Mouse (Mus musculus) limb, embryonic 11.5 days (tissue): ENCODE results near the gene Kcp. TPM values are rescaled to one million over a fixed set of nuclear protein-coding genes. Genes with fewer than 3 reads are reported as not detected.

ENCODE experiments used
- ATAC-seq: fragments of 200-750 bp; cut with Nextera tagmentation; 2 replicates; pipeline ENCODE4 v1.8.0; 2017; ENCODE audit warnings: low read depth; ENCODE audit not compliant: insufficient number of reproducible peaks, low FRiP score, low TSS enrichment
- DNase-seq: peaks from one replicate; pipeline ENCODE4 v3.0.0-alpha.2; 2015; ENCODE audit warnings: low spot score
- H3K27ac ChIP-seq: fragments of 300-500 bp; sonication (generic); replicated peaks from 2 replicates; pipeline ENCODE4 v1.5.1; 2014; ENCODE audit warnings: low read depth, mild to moderate bottlenecking, low read length
- H3K27me3 ChIP-seq: fragments of 300-500 bp; sonication (generic); 2 replicates; pipeline ENCODE4 v1.6.1; 2014; ENCODE audit warnings: mild to moderate bottlenecking, low read length, mixed read lengths; ENCODE audit not compliant: control insufficient read depth, insufficient read depth
- H3K36me3 ChIP-seq: fragments of 300-500 bp; sonication (generic); 2 replicates; pipeline ENCODE4 v1.6.1; 2014; ENCODE audit warnings: mild to moderate bottlenecking, low read length, moderate library complexity, mixed read lengths; ENCODE audit not compliant: control insufficient read depth, insufficient read depth
- H3K4me1 ChIP-seq: fragments of 300-500 bp; sonication (generic); 2 replicates; pipeline ENCODE4 v1.6.1; 2014; ENCODE audit warnings: low read length, mixed read lengths; ENCODE audit not compliant: control insufficient read depth, insufficient read depth
- H3K4me2 ChIP-seq: fragments of 300-500 bp; sonication (generic); 2 replicates; pipeline ENCODE4 v1.6.1; 2014; ENCODE audit warnings: low read depth, mild to moderate bottlenecking, moderate library complexity; ENCODE audit not compliant: severe bottlenecking
- H3K4me3 ChIP-seq: fragments of 300-500 bp; sonication (generic); 2 replicates; pipeline ENCODE4 v1.5.1; 2014; ENCODE audit warnings: low read depth, low read length
- H3K9ac ChIP-seq: fragments of 300-500 bp; sonication (generic); 2 replicates; pipeline ENCODE4 v1.6.1; 2014; ENCODE audit warnings: mild to moderate bottlenecking, low read length
- H3K9me3 ChIP-seq: fragments of 300-500 bp; sonication (generic); 2 replicates; pipeline ENCODE4 v1.6.1; 2016; ENCODE audit warnings: low read length; ENCODE audit not compliant: control insufficient read depth
- WGBS: fragments of 180-500 bp; shearing (Covaris S2); extraction: QIAGEN DNeasy Blood & Tissue Kit; methylation state at CpG from one replicate; pipeline ENCODE4 v1.1.7; 2014; 5-methylcytosine and 5-hydroxymethylcytosine counted together
- polyA plus RNA-seq: library from polyadenylated mRNA; unstranded; fragments of >200 nt; fragmentation: Nextera tagmentation; extraction: Ambion mirVana; gene quantifications from 2 replicates; pipeline ENCODE4 v1.2.1, GENCODE M21; 2014

The Kcp gene
- polyA plus RNA-seq, 1 experiment from 2014 or later: 25.7 TPM

DNA sequence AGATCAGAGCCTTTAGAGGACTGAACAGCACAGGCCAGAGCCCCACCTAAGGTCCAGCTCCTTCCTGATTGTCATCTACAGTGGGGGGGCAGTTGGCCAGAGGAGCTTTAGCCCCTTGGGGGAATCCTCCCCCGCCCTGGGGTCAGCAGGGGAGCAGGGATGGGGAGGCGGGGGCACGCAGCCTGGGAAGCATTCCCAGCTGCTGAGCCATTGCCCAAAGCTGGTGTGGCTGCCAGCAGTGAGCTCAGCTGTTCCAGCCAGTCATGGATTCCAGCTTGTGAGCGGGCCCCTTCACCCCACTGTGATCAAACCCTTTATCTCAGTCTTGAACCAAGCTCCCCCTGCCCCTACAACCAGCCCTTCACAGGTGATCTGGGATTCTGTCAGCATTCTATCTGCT, 68.5 kb downstream of the Kcp start:
- no peak for DNase-seq
- Histone ChIP-seq H3K4me1 (peaks cover 26% of the 10 kb centered on the region), H3K36me3 (no peaks in the 10 kb centered on the region), H3K27me3 (no peaks in the 10 kb centered on the region), H3K4me3 (no peak overlapping the region), H3K4me2 (no peak overlapping the region), H3K27ac (no peak overlapping the region), H3K9ac (no peak overlapping the region), H3K9me3 (no peaks in the 10 kb centered on the region)
- 74% methylated on average over 4 of the region's 4 CpGs for WGBS
- no peak for ATAC-seq

DNA sequence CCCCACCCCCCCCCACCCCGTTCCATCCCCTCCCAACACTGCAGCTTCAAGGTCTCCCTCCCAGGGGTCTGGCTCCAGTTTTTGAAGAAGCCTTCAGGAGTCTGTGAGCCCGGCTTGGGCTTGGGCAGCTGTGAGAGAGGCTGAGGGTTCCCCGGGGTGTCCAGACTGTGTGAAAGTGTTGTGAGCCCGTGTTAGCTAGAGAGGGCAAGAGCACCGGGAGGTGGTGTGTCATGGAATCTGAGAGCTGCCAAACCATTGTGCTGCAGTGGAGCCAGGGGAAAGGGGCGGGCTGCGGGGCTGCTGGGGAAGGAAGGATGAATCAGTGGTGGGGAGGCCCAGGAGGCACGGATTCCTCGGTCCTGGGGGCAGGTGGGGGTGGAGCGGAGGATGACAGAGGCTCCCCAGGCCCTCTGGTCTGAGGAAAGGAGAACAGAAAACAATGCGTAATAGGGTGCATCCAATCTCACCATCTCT, 71.3 kb downstream of the Kcp start:
- 0 out of 2 replicates have a peak overlapping the region, but pooled peaks have one; percentile 5 for H3K4me3 ChIP-seq
- H3K27me3 ChIP-seq: peaks cover 9% of the 10 kb centered on the region
- 10% methylated on average over 11 of the region's 11 CpGs for WGBS

GRCm38 (mm10) chr6:29435940-29436451, 71.8 kb downstream of the Kcp start:
- 10% methylated on average over 6 of the region's 6 CpGs for WGBS
- H3K27me3 ChIP-seq: peaks cover 9% of the 10 kb centered on the region
- H3K9me3 ChIP-seq: no peaks in the 10 kb centered on the region
- ATAC-seq (peak; percentile 70), DNase-seq (peak; percentile 54)
- no peaks in the 10 kb centered on the region for H3K36me3 ChIP-seq
- peaks cover 34% of the 10 kb centered on the region for H3K4me1 ChIP-seq
- H3K4me3 ChIP-seq: no peak overlapping the region
- peak overlapping the region; percentile 36; the same call in 1 of the 2 replicates for H3K27ac ChIP-seq
- peak overlapping the region; percentile 40 for H3K4me2 ChIP-seq
- peak overlapping the region; percentile 34; the same call in 1 of the 2 replicates for H3K9ac ChIP-seq

More for the DNA sequence above, 71.3 kb downstream of the Kcp start:
- ATAC-seq (no peak; the same call in 1 of the 2 replicates), DNase-seq (peak; percentile 39)
- Histone ChIP-seq H3K27ac (peak overlapping the region; percentile 36; the same call in 1 of the 2 replicates), H3K9me3 (no peaks in the 10 kb centered on the region), H3K4me2 (peak overlapping the region; percentile 40; the same call in 1 of the 2 replicates), H3K9ac (peak overlapping the region; percentile 22; the same call in 1 of the 2 replicates), H3K36me3 (no peaks in the 10 kb centered on the region), H3K4me1 (peaks cover 34% of the 10 kb centered on the region)

GRCm38 (mm10) chr6:29434911-29435691, 72.7 kb downstream of the Kcp start:
- 0 out of 2 replicates have a peak, but pooled peaks have one; percentile 17 for ATAC-seq
- Histone ChIP-seq H3K9me3 (no peaks in the 10 kb centered on the region), H3K4me1 (peaks cover 34% of the 10 kb centered on the region), H3K27me3 (peaks cover 9% of the 10 kb centered on the region), H3K4me3 (peak overlapping the region; percentile 45), H3K27ac (peak overlapping the region; percentile 1; the same call in 1 of the 2 replicates), H3K36me3 (no peaks in the 10 kb centered on the region), H3K4me2 (peak overlapping the region; percentile 89), H3K9ac (0 out of 2 replicates have a peak overlapping the region, but pooled peaks have one; percentile 49)
- WGBS: 2% methylated on average over 13 of the region's 13 CpGs
- DNase-seq: peak; percentile 53

DNA sequence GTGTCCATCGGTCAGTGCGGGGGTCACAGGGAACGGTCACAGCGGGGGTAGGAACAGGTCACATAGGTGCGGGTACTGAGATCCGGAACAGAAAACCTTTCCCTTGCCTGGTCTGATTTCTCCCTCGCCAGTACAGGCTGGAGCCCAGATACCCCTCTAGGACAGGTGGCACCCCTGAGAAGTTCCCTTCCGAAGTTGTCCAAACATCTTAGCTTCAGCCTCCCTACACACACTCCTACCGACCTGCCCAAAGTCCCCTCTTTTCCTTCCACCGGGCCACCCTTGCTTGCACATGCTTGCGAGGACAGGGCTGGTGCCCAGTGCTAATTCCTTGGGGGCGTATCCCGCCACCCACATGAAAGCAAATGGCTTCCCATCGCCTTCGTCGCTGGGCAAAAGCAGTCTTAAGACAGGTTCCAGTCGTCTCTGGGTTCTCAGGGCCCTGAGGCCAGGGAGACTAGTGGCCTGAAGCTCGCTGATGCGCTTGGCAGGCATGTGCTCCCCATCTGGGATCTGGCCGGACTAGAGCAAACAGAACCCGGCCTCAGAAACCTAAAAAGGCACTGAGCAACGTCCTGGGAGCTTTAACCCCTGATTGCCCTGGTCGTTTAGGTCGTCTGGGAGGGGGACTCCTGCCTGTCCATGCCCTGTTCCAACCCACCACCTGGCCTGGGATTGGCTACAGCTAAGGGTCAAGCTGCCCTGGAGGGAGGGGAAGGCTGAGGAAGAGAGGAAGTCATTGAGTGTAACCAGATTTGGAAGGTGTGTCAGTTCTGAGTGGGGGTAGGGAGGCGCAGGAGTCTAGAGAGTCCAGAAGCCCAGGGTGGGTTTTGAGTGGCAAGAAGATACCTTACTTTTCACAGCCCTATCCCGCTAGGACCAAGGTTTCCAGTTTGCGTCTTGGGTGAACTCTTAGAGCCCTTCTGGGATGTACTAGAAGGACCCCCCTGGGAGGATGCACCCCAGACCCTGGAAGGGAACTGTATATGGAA, 73.7 kb downstream of the Kcp start:
- 2% methylated on average over 27 of the region's 27 CpGs for WGBS

GRCm38 (mm10) chr6:29433038-29433803, 74.5 kb downstream of the Kcp start, which contains the start of gene Flnc:
Gene Flnc, plus strand, starts transcription at chr6:29433256.
- no peak within 1 kb of the TSS for H3K27ac ChIP-seq
- H3K4me1 ChIP-seq: peaks cover 34% of the 10 kb centered on the region
- H3K36me3 ChIP-seq: no peaks in the 10 kb centered on the region
- H3K4me3 ChIP-seq: peak within 1 kb of the TSS; percentile 45
- peak; percentile 65 for DNase-seq
- under 1% methylated on average over 71 of the region's 77 CpGs for WGBS
- H3K9ac ChIP-seq: peak within 1 kb of the TSS; percentile 66
- no peaks in the 10 kb centered on the region for H3K9me3 ChIP-seq
- H3K4me2 ChIP-seq: peak within 1 kb of the TSS; percentile 89
- no peak for ATAC-seq
- H3K27me3 ChIP-seq: peaks cover 9% of the 10 kb centered on the region

More for the DNA sequence above, 73.7 kb downstream of the Kcp start:
- Histone ChIP-seq H3K4me3 (peak overlapping the region; percentile 45), H3K4me2 (peak overlapping the region; percentile 89), H3K4me1 (peaks cover 34% of the 10 kb centered on the region), H3K36me3 (no peaks in the 10 kb centered on the region), H3K9me3 (no peaks in the 10 kb centered on the region), H3K9ac (peak overlapping the region; percentile 66; the same call in 1 of the 2 replicates), H3K27ac (no peak overlapping the region), H3K27me3 (peaks cover 9% of the 10 kb centered on the region)
- 0 out of 2 replicates have a peak, but pooled peaks have one; percentile 1 for ATAC-seq
- DNase-seq: peak; percentile 68

DNA sequence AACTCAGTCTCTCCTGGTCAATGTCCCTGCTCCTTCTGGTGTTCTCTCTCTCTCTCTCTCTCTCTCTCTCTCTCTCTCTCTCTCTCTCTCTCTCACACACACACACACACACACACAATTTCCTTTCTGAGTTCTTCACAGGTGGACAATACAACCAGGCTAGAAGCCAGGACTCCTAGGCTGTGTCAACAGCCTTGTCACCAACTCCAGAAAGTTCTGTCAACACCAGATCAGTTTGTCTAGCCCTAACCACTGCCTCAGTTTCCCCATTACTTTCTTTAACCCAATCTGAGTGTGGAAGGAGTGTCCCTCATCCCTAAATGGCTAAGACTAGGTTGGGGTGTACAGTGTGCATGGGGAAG, 75.1 kb downstream of the Kcp start:
- no peak for DNase-seq
- H3K27ac ChIP-seq: no peak overlapping the region
- peak overlapping the region; percentile 45 for H3K4me3 ChIP-seq
- peak overlapping the region; percentile 66; the same call in 1 of the 2 replicates for H3K9ac ChIP-seq
- peaks cover 34% of the 10 kb centered on the region for H3K4me1 ChIP-seq
- H3K9me3 ChIP-seq: no peaks in the 10 kb centered on the region
- no peaks in the 10 kb centered on the region for H3K36me3 ChIP-seq
- peaks cover 9% of the 10 kb centered on the region for H3K27me3 ChIP-seq
- H3K4me2 ChIP-seq: peak overlapping the region; percentile 89
- ATAC-seq: no peak
